Mouse (Mus musculus): ENCODE data around the gene Sult2b1. TPM values are rescaled to one million over a fixed set of nuclear protein-coding genes. Genes with fewer than 3 reads are reported as not detected.

Gene Sult2b1
- polyA plus RNA-seq (2012) = 1.0 and 2.5 TPM in 2 replicates

GRCm38 (mm10) chr7:45784524-45785372 is at the start of gene Sult2b1:
Gene Sult2b1, minus strand, starts transcription at chr7:45784669.

GRCm38 (mm10) chr7:45830427-45831127 is 46.1 kb upstream of the Sult2b1 start, which contains the start of gene Grwd1:
Gene Grwd1, minus strand, starts transcription at chr7:45830944.

GRCm38 (mm10) chr7:45824598-45824997 is 40.1 kb upstream of the Sult2b1 start, which contains the start of gene Kcnj14:
Gene Kcnj14, minus strand, starts transcription at chr7:45824782.

GRCm38 (mm10) chr7:45813787-45814779 is 29.6 kb upstream of the Sult2b1 start, which contains the start of gene Cyth2:
Gene Cyth2, minus strand, starts transcription at chr7:45814581.

GRCm38 (mm10) chr7:45783511-45784091 is 868 bp downstream of the Sult2b1 start, which contains the start of gene Lmtk3:
Gene Lmtk3, plus strand, starts transcription at chr7:45783738.

GRCm38 (mm10) chr7:45725713-45726112 is 58.8 kb downstream of the Sult2b1 start, which contains the start of gene Spaca4:
Gene Spaca4, minus strand, starts transcription at chr7:45725813.

GRCm38 (mm10) chr7:45720413-45721233 is 63.8 kb downstream of the Sult2b1 start, which contains the start of gene Fam83e:
Gene Fam83e, plus strand, starts transcription at chr7:45721212.

GRCm38 (mm10) chr7:45717918-45718297 is 66.6 kb downstream of the Sult2b1 start, which contains the start of gene Sphk2:
Gene Sphk2, minus strand, starts transcription at chr7:45718002.

GRCm38 (mm10) chr7:45715090-45715708 is 69.3 kb downstream of the Sult2b1 start, which contains the start of gene Rpl18:
Gene Rpl18, plus strand, starts transcription at chr7:45715457.

GRCm38 (mm10) chr7:45704730-45705442 is 79.6 kb downstream of the Sult2b1 start, which contains the start of gene Dbp:
Gene Dbp, plus strand, starts transcription at chr7:45705088.

GRCm38 (mm10) chr7:45699523-45700141 is 84.8 kb downstream of the Sult2b1 start, which contains the start of gene Car11:
Gene Car11, plus strand, starts transcription at chr7:45699843.

GRCm38 (mm10) chr7:45693921-45694591 is 90.4 kb downstream of the Sult2b1 start, which contains the start of gene Sec1:
Gene Sec1, minus strand, starts transcription at chr7:45694402.

GRCm38 (mm10) chr7:45683396-45684050 is 100.9 kb downstream of the Sult2b1 start, which contains the start of gene Ntn5:
Gene Ntn5, plus strand, starts transcription at chr7:45684022.

Data from megakaryocyte-erythroid progenitor cell, adult 5 weeks (primary cell).